Mouse (Mus musculus) myocyte (in vitro differentiated cells): Measurements from ENCODE around the gene Mgll. TPM values are rescaled to one million over a fixed set of nuclear protein-coding genes. Genes with fewer than 3 reads are reported as not detected.
A peak's percentile ranks its signal among the peaks of the same experiment; 100 is the strongest.

Experiments
- H3K27me3 ChIP-seq: one replicate; pipeline ENCODE4 v1.6.1; 2011; ENCODE audit not compliant: control insufficient read depth, insufficient read depth, insufficient read length
- H3K36me3 ChIP-seq: one replicate; pipeline ENCODE4 v1.6.1; 2011; ENCODE audit not compliant: control insufficient read depth, insufficient read depth
- H3K4me2 ChIP-seq: one replicate; pipeline ENCODE4 v1.6.1; 2011; ENCODE audit warnings: low read depth, control low read depth
- H3K4me3 ChIP-seq: one replicate; pipeline ENCODE4 v1.5.1; 2011; ENCODE audit warnings: mild to moderate bottlenecking, control low read depth, moderate library complexity
- H3K79me2 ChIP-seq: one replicate; pipeline ENCODE4 v1.6.1; 2011; ENCODE audit not compliant: control insufficient read depth, insufficient read depth
- H3ac ChIP-seq: one replicate; pipeline ENCODE4 v1.6.1; 2011; ENCODE audit not compliant: control insufficient read depth, insufficient read length
- CEBPB ChIP-seq: IDR thresholded peaks from 2 replicates; pipeline ENCODE4 v1.6.1; 2011; ENCODE audit warnings: mild to moderate bottlenecking, moderate library complexity; ENCODE audit not compliant: poor library complexity, insufficient read depth, severe bottlenecking
- E2F4 ChIP-seq: IDR thresholded peaks from one replicate; pipeline ENCODE4 v1.6.1; 2011; ENCODE audit warnings: mild to moderate bottlenecking, control low read depth, moderate library complexity; ENCODE audit not compliant: insufficient read depth
- MAX ChIP-seq: IDR thresholded peaks from one replicate; pipeline ENCODE4 v1.6.1; 2011; ENCODE audit warnings: low read depth, mild to moderate bottlenecking, control low read depth
- MYOD1 ChIP-seq, 3 experiments: IDR thresholded peaks; one replicate each; pipeline ENCODE4 v1.6.1; 2011; ENCODE audit warnings: control low read depth in 2 of 3, low read depth in 2 of 3, mild to moderate bottlenecking in 2 of 3, moderate library complexity in 1 of 3; ENCODE audit not compliant: insufficient read length in 2 of 3, control insufficient read depth in 1 of 3
- MYOG ChIP-seq, 3 experiments: IDR thresholded peaks; one replicate each; pipeline ENCODE4 v1.6.1; 2011; ENCODE audit warnings: control low read depth in 2 of 3, low read depth in 2 of 3, mild to moderate bottlenecking in 2 of 3; ENCODE audit not compliant: insufficient read length in 2 of 3, control insufficient read depth in 1 of 3, insufficient read depth in 1 of 3
- POLR2A ChIP-seq: IDR thresholded peaks from one replicate; pipeline ENCODE4 v1.6.1; 2011; ENCODE audit warnings: low read depth, mild to moderate bottlenecking, control low read depth, moderate library complexity; ENCODE audit not compliant: insufficient read length
- POLR2AphosphoS2 ChIP-seq: IDR thresholded peaks from one replicate; pipeline ENCODE4 v1.6.1; 2011; ENCODE audit warnings: low read depth, control low read depth; ENCODE audit not compliant: insufficient read length
- REST ChIP-seq: IDR thresholded peaks from one replicate; pipeline ENCODE4 v1.6.1; 2011; ENCODE audit warnings: mild to moderate bottlenecking, control low read depth, moderate library complexity; ENCODE audit not compliant: insufficient read depth, insufficient read length
- SRF ChIP-seq: IDR thresholded peaks from one replicate; pipeline ENCODE4 v1.6.1; 2011; ENCODE audit warnings: low read depth; ENCODE audit not compliant: control insufficient read depth, insufficient read length
- TCF12 ChIP-seq: IDR thresholded peaks from one replicate; pipeline ENCODE4 v1.6.1; 2011; ENCODE audit warnings: mild to moderate bottlenecking, control low read depth; ENCODE audit not compliant: poor library complexity, insufficient read depth, severe bottlenecking
- TCF3 ChIP-seq: IDR thresholded peaks from one replicate; pipeline ENCODE4 v1.6.1; 2011; ENCODE audit warnings: low read depth, control low read depth; ENCODE audit not compliant: insufficient read length
- USF1 ChIP-seq: IDR thresholded peaks from one replicate; pipeline ENCODE4 v1.6.1; 2011; ENCODE audit warnings: low read depth, mild to moderate bottlenecking, control low read depth, moderate library complexity
- polyA plus RNA-seq: library from polyadenylated mRNA; unstranded; fragments of >200 nt; fragmentation: generic; extraction: Trizol; gene quantifications from one replicate; pipeline ENCODE4 v1.2.1, GENCODE M21; 2012; ENCODE audit warnings: missing spikeins

Mgll gene
- polyA plus RNA-seq, 1 experiment: 4.7 TPM

DNA sequence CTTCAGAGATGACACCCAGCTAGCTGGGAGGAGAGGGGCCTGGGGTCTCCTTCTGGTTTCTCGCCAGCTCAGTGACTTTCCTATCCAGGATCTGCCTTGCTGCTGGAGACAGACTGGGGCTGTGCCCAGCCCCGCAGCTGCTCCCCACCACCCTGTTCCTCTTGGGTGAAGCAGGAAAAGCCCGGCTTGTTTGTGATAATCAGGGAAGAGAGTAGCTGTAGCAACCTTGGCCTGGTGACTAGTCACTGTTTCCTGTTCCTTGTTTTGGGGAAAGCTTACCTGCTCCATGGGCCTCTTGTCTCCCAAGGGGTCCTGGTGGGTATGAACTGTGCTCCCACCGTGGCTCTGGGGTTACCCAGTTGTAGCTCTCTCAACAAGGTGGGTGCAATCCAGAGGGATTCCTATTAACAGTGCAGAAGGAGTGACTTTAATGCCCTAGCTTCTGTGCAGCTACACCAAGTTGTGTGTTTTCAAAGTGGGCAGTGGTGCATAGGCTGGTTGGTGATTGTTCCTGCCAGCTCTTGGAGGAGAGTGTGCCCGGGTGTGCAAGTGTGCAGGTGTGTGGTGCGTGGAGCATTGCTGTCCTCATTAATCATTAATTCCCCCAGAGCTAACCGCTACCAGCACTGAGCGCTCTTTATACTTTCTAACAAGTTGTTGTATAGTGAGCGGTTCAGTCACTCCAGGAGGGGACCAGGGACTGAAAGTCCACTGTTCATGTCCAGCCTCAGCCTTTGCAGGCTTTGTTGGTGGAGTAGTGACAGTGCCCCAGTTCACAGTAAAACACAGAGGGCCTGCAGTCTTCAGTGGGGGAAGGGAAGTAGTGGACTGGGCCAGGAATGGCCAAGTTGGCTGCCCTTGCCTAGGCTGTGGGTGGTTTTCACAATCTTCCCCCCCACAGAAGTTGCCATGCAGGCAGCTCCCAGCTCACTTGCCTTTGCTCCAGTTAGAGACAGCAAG lies 2.3 kb downstream of the Mgll start:
- no peaks in the 10 kb centered on the region for H3K36me3 ChIP-seq
- H3K27me3 ChIP-seq: peaks cover 16% of the 10 kb centered on the region
- H3K4me2 ChIP-seq: no peak overlapping the region
- no peak overlapping the region for H3K4me3 ChIP-seq
- H3K79me2 ChIP-seq: no peaks in the 10 kb centered on the region
- H3ac ChIP-seq: no peak overlapping the region
- TF ChIP-seq TCF12 (no peak), POLR2A (no peak), E2F4 (no peak), MYOD1 (IDR thresholded peaks at IDR 0.05; ENCODE audit: control insufficient read depth in 1 of 3, insufficient read length in 2 of 3, low read depth in 2 of 3) (no peak), CEBPB (no peak), TCF3 (no peak), MAX (no peak), POLR2AphosphoS2 (no peak), MYOG (IDR thresholded peaks at IDR 0.05; ENCODE audit: control insufficient read depth in 1 of 3, insufficient read depth in 1 of 3, insufficient read length in 2 of 3, low read depth in 2 of 3) (no peak), SRF (no peak), USF1 (no peak), REST (no peak)

DNA sequence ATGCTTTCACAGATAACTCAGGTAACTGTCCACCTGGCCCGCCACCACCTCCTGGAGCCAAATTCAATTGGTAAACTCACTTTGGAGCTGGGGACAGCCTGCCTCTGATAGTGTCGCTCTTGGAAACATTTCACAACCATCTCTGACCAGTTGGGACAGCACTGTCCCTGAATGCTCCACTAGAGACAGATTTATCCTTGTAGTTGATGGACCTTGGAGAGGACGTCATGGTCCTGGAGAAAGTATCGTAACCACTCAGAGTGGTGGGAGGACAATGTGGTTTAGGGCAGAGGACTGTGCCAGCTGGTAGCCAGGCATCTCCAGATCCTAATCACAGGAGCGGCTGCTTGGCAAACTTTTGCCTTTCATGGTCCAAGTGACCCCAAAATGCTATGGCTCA lies 3.3 kb downstream of the Mgll start:
- Histone ChIP-seq H3K4me2 (no peak overlapping the region), H3K27me3 (peaks cover 16% of the 10 kb centered on the region), H3K36me3 (no peaks in the 10 kb centered on the region), H3K79me2 (no peaks in the 10 kb centered on the region), H3K4me3 (no peak overlapping the region), H3ac (no peak overlapping the region)
- TF ChIP-seq MYOD1 (IDR thresholded peaks at IDR 0.05; ENCODE audit: control insufficient read depth in 1 of 3, insufficient read length in 2 of 3, low read depth in 2 of 3) (peak in 2 of 3 experiments; percentile 7 to 31), USF1 (no peak)

DNA sequence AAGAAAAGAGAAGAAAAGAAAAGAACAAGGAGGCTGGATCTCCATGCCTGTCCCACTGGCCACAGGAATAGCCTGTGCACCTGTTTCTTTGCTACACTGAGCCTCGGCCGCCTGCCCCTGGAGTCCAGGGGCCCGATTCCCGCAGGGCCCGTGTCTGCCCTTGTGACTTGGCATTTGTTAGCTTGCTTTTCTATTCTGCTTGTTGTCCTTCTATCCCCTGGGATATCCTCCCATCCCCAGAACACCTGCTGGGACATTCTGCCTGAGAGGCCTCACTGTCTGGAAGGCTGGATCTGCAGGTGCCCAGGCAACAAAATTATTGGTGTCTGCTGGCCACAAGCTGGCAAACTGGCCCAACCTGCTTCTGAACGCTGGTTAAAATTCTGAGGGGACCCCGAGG lies 3.8 kb downstream of the Mgll start:
- peaks cover 16% of the 10 kb centered on the region for H3K27me3 ChIP-seq
- no peak overlapping the region for H3K4me3 ChIP-seq
- H3K36me3 ChIP-seq: no peaks in the 10 kb centered on the region
- H3K4me2 ChIP-seq: no peak overlapping the region
- H3K79me2 ChIP-seq: no peaks in the 10 kb centered on the region
- TF ChIP-seq MYOG (IDR thresholded peaks at IDR 0.05; ENCODE audit: control insufficient read depth in 1 of 3, insufficient read depth in 1 of 3, insufficient read length in 2 of 3, low read depth in 2 of 3): peak in 1 of 3 experiments; percentile 18
- no peak for TF ChIP-seq TCF12
- peak in 1 of 3 experiments; percentile 44 for TF ChIP-seq MYOD1 (IDR thresholded peaks at IDR 0.05; ENCODE audit: control insufficient read depth in 1 of 3, insufficient read length in 2 of 3, low read depth in 2 of 3)
- no peak overlapping the region for H3ac ChIP-seq

DNA sequence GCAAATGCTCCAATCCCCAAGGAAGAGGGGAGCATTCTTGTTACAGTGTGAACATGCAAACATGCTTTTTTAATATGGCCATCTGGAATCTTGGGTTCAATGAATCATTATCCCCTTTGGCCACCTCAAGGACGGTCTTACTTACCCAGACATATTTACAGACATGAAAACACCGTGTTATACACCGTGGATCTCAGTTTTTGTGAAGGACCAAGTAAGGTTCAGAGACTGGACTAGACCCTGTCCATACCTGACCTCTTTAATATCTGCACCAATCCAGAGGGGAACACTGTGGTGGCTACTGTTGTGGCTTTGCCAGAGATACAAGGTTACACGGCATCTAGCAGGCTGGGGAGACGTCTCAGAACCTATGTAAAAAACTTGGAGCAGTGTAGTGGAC lies 4.3 kb downstream of the Mgll start:
- H3K27me3 ChIP-seq: peaks cover 16% of the 10 kb centered on the region
- no peak overlapping the region for H3K4me2 ChIP-seq
- no peak overlapping the region for H3K4me3 ChIP-seq
- H3ac ChIP-seq: no peak overlapping the region
- H3K36me3 ChIP-seq: no peaks in the 10 kb centered on the region
- TF ChIP-seq E2F4: no peak
- no peaks in the 10 kb centered on the region for H3K79me2 ChIP-seq

DNA sequence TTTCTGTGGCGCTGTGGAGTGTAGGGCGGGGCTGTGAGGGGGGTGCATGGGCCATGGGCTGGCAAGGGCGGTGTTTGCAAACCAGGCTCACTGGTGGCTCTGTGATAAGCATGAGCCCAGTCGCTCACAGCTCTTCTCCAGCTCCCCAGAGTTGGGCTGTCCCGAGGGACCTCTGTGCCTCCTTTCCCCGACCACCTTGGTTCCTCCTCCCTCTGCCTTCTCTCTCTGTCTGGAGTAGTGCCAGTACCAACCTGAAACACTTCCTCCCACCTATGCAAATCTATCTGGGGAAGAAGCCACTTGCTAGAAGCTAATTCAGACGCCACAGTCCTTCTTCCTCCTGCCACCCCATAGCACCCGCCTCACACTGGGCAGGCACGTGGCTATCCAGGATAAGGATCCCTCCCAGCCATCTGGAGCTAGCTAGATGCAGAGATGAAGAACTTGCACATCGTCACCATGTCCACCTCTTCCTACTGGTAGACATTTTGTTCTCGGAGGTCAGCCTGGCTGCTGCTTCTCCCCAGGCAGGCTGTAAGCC lies 7.1 kb downstream of the Mgll start:
- Histone ChIP-seq H3K27me3 (peaks cover 8% of the 10 kb centered on the region), H3K36me3 (no peaks in the 10 kb centered on the region), H3ac (no peak overlapping the region), H3K79me2 (no peaks in the 10 kb centered on the region), H3K4me3 (no peak overlapping the region), H3K4me2 (no peak overlapping the region)
- TF ChIP-seq USF1: no peak
- TF ChIP-seq MYOG (IDR thresholded peaks at IDR 0.05; ENCODE audit: control insufficient read depth in 1 of 3, insufficient read depth in 1 of 3, insufficient read length in 2 of 3, low read depth in 2 of 3): no peak
- no peak for TF ChIP-seq TCF12
- TF ChIP-seq SRF: no peak
- TF ChIP-seq TCF3: no peak
- no peak for TF ChIP-seq POLR2A
- TF ChIP-seq POLR2AphosphoS2: no peak
- no peak for TF ChIP-seq E2F4
- no peak for TF ChIP-seq MAX
- no peak for TF ChIP-seq REST
- TF ChIP-seq MYOD1 (IDR thresholded peaks at IDR 0.05; ENCODE audit: control insufficient read depth in 1 of 3, insufficient read length in 2 of 3, low read depth in 2 of 3): no peak
